Mouse (Mus musculus): ENCODE results near the gene Olfr147. TPM values are rescaled to one million over a fixed set of nuclear protein-coding genes. Genes with fewer than 3 reads are reported as not detected.

Gene Olfr147
- polyA plus RNA-seq, 2 experiments: not detected

DNA sequence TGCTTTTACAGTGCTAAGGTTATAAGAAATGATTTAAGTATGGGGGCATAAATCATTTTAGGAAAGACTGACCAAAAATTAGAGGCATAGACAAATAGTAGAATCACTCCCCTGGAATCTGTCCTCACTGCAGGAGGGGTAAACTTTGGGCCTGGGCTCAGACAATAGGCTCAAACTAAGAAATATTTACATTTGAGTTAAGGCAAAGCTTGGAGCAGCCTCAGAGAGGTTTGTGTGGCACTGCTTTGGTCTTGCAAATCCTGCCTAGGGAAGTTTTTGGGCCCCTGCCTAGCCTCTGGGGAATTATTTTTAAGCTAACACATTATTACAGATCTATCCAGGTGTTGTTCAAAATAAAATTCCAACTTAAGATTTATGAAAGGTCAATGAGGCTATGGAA, 22.3 kb downstream of the Olfr147 start:
- TF ChIP-seq CTCF (IDR thresholded peaks at IDR 0.05; ENCODE audit: low read depth): no peak
- DNase-seq (ENCODE audit: low read depth in 3 of 3, low spot score in 3 of 3) (no peak), ATAC-seq (ENCODE audit: insufficient read depth) (no peak)
- H3K4me2 ChIP-seq (ENCODE audit: low read depth): no peak overlapping the region
- no peaks in the 10 kb centered on the region for H3K27me3 ChIP-seq (ENCODE audit: control insufficient read depth, insufficient read depth, low read length)
- H3K4me3 ChIP-seq (ENCODE audit: insufficient read depth in 1 of 2, low read depth in 2 of 2, low read length in 2 of 2): no peak overlapping the region
- no peaks in the 10 kb centered on the region for H3K9me3 ChIP-seq (ENCODE audit: control insufficient read depth, low read length)
- no peaks in the 10 kb centered on the region for H3K36me3 ChIP-seq (replicated peaks; ENCODE audit: control insufficient read depth, insufficient read depth, low read depth)
- H3K4me1 ChIP-seq (replicated peaks; ENCODE audit: control insufficient read depth in 2 of 2, insufficient read depth in 2 of 2, low read length in 1 of 2): no peaks in the 10 kb centered on the region
- H3K27ac ChIP-seq: no peak overlapping the region
- no peak overlapping the region for H3K9ac ChIP-seq (replicated peaks)

DNA sequence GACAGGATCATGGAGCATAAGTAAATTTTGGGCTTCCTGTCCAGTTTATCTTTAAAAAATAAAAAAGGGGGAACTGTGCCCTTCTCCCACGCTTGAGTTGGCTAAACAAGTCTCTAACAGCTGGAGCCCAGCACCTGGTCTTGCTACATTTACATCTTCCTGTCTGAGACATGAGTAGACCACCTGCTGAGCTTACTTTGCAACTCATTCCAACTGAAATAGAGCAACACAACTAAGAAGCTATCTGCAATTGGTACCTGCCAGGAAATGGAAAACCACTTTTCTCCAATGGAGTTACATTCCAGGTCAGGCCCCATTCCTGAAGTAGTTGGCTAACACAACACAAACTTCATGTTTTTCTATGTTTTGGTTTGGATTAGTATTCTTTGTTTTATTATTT, 25.5 kb downstream of the Olfr147 start:
- Histone ChIP-seq H3K4me3 (ENCODE audit: insufficient read depth in 1 of 2, low read depth in 2 of 2, low read length in 2 of 2) (no peak overlapping the region), H3K9me3 (ENCODE audit: control insufficient read depth, low read length) (no peaks in the 10 kb centered on the region), H3K4me1 (replicated peaks; ENCODE audit: control insufficient read depth in 2 of 2, insufficient read depth in 2 of 2, low read length in 1 of 2) (no peaks in the 10 kb centered on the region), H3K27ac (no peak overlapping the region), H3K4me2 (ENCODE audit: low read depth) (no peak overlapping the region), H3K9ac (replicated peaks) (no peak overlapping the region), H3K27me3 (ENCODE audit: control insufficient read depth, insufficient read depth, low read length) (no peaks in the 10 kb centered on the region), H3K36me3 (replicated peaks; ENCODE audit: control insufficient read depth, insufficient read depth, low read depth) (no peaks in the 10 kb centered on the region)
- TF ChIP-seq EP300 (IDR thresholded peaks at IDR 0.05; ENCODE audit: low read depth) (no peak), CTCF (IDR thresholded peaks at IDR 0.05; ENCODE audit: low read depth) (no peak)
- ATAC-seq (ENCODE audit: insufficient read depth): no peak
- DNase-seq (ENCODE audit: low read depth in 3 of 3, low spot score in 3 of 3): no peak
- WGBS (ENCODE audit: insufficient replicate concordance): 21% methylated on average over 1 of the region's 1 CpGs

DNA sequence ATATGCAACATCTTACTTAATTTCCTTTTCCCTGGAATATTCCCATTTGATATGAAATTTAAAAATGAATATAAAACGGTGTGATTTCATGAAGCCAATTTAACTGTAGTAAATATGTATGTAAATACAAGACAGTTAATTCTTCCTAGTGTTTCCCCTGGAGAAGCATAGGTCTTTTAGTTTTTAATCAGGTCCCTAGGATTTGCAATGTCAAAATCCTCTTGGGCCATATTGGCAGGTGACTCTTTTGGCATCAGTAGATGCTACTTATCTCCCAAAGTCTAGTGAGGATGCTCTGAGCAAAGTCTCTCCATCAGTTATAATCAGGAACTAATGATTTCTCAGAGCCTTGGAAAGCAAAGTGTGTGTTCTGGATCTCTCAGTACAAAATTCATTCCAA, 27.7 kb downstream of the Olfr147 start, which contains the start of gene Olfr901:
Olfr901 (plus strand) TSS at position 301 of the 400 bp plus-strand sequence.
- no peak for DNase-seq (ENCODE audit: low read depth in 3 of 3, low spot score in 3 of 3)
- H3K27ac ChIP-seq: no peak within 1 kb of the TSS
- no peaks in the 10 kb centered on the region for H3K27me3 ChIP-seq (ENCODE audit: control insufficient read depth, insufficient read depth, low read length)
- no peaks in the 10 kb centered on the region for H3K4me1 ChIP-seq (replicated peaks; ENCODE audit: control insufficient read depth in 2 of 2, insufficient read depth in 2 of 2, low read length in 1 of 2)
- TF ChIP-seq EP300 (IDR thresholded peaks at IDR 0.05; ENCODE audit: low read depth): no peak
- TF ChIP-seq CTCF (IDR thresholded peaks at IDR 0.05; ENCODE audit: low read depth): no peak
- H3K9ac ChIP-seq (replicated peaks): no peak within 1 kb of the TSS
- no peak for ATAC-seq (ENCODE audit: insufficient read depth)
- H3K36me3 ChIP-seq (replicated peaks; ENCODE audit: control insufficient read depth, insufficient read depth, low read depth): no peaks in the 10 kb centered on the region
- H3K4me3 ChIP-seq (ENCODE audit: insufficient read depth in 1 of 2, low read depth in 2 of 2, low read length in 2 of 2): no peak within 1 kb of the TSS
- 37% methylated on average over 1 of the region's 1 CpGs for WGBS (ENCODE audit: insufficient replicate concordance)
- H3K4me2 ChIP-seq (ENCODE audit: low read depth): no peak within 1 kb of the TSS
- no peaks in the 10 kb centered on the region for H3K9me3 ChIP-seq (ENCODE audit: control insufficient read depth, low read length)

DNA sequence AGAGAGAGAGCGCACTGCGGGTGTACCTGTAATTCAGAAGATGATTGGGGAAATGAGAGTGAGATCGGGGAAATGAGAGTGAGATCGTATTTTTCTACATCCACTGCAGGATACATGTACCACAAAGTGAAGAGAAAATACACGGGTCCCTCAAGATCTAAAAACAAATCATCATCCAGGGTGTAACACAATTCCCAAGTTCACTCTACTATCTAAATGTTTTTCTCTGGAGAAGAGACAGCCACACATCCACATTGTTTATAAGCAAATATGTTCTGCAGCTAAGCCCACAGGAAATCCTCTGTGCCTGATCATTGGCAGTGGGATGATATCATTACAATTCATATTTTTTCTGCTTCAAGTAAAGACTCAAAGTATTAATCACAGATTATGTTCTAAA, 45.9 kb downstream of the Olfr147 start, which contains the start of gene Olfr902:
Olfr902 (plus strand) TSS at position 301 of the 400 bp plus-strand sequence.
- no peak within 1 kb of the TSS for H3K4me2 ChIP-seq (ENCODE audit: low read depth)

More for the DNA sequence above, 45.9 kb downstream of the Olfr147 start, which contains the start of gene Olfr902:
- WGBS (ENCODE audit: insufficient replicate concordance): 70% methylated on average over 5 of the region's 5 CpGs
- Histone ChIP-seq H3K27ac (no peak within 1 kb of the TSS), H3K4me1 (replicated peaks; ENCODE audit: control insufficient read depth in 2 of 2, insufficient read depth in 2 of 2, low read length in 1 of 2) (no peaks in the 10 kb centered on the region), H3K9ac (replicated peaks) (no peak within 1 kb of the TSS), H3K9me3 (ENCODE audit: control insufficient read depth, low read length) (no peaks in the 10 kb centered on the region), H3K27me3 (ENCODE audit: control insufficient read depth, insufficient read depth, low read length) (no peaks in the 10 kb centered on the region), H3K4me3 (ENCODE audit: insufficient read depth in 1 of 2, low read depth in 2 of 2, low read length in 2 of 2) (no peak within 1 kb of the TSS), H3K36me3 (replicated peaks; ENCODE audit: control insufficient read depth, insufficient read depth, low read depth) (no peaks in the 10 kb centered on the region)
- DNase-seq (ENCODE audit: low read depth in 3 of 3, low spot score in 3 of 3): no peak
- ATAC-seq (ENCODE audit: insufficient read depth): no peak
- no peak for TF ChIP-seq EP300 (IDR thresholded peaks at IDR 0.05; ENCODE audit: low read depth)
- TF ChIP-seq CTCF (IDR thresholded peaks at IDR 0.05; ENCODE audit: low read depth): no peak

Other genes with a start within 250 kb of the Olfr147 start
- gene Olfr891, start 220.9 kb upstream of the Olfr147 start, polyA plus RNA-seq (2012; rRNA removed): not detected in 2 replicates
- not detected in 2 replicates for gene Olfr891, start 220.9 kb upstream of the Olfr147 start, polyA plus RNA-seq (2014; fragmentation: Nextera tagmentation; extraction: Ambion mirVana)
- gene Olfr893, start 193.3 kb upstream of the Olfr147 start, polyA plus RNA-seq (2012; rRNA removed): not detected in 2 replicates
- not detected in 2 replicates for gene Olfr893, start 193.3 kb upstream of the Olfr147 start, polyA plus RNA-seq (2014; fragmentation: Nextera tagmentation; extraction: Ambion mirVana)
- gene Olfr894, start 183.6 kb upstream of the Olfr147 start, polyA plus RNA-seq (2012; rRNA removed): not detected in 2 replicates
- not detected in 2 replicates for gene Olfr894, start 183.6 kb upstream of the Olfr147 start, polyA plus RNA-seq (2014; fragmentation: Nextera tagmentation; extraction: Ambion mirVana)
- gene Olfr143, start 148.9 kb upstream of the Olfr147 start, polyA plus RNA-seq (2012; rRNA removed): not detected in 2 replicates
- gene Olfr143, start 148.9 kb upstream of the Olfr147 start, polyA plus RNA-seq (2014; fragmentation: Nextera tagmentation; extraction: Ambion mirVana): not detected in 2 replicates
- gene Olfr895, start 133.8 kb upstream of the Olfr147 start, polyA plus RNA-seq (2012; rRNA removed): not detected in 2 replicates
- not detected in 2 replicates for gene Olfr895, start 133.8 kb upstream of the Olfr147 start, polyA plus RNA-seq (2014; fragmentation: Nextera tagmentation; extraction: Ambion mirVana)
- not detected in 2 replicates for gene Olfr896-ps1, start 110.6 kb upstream of the Olfr147 start, polyA plus RNA-seq (2012; rRNA removed)
- gene Olfr896-ps1, start 110.6 kb upstream of the Olfr147 start, polyA plus RNA-seq (2014; fragmentation: Nextera tagmentation; extraction: Ambion mirVana): not detected in 2 replicates
- not detected in 2 replicates for gene Olfr25, start 72.6 kb upstream of the Olfr147 start, polyA plus RNA-seq (2012; rRNA removed)
- gene Olfr25, start 72.6 kb upstream of the Olfr147 start, polyA plus RNA-seq (2014; fragmentation: Nextera tagmentation; extraction: Ambion mirVana): not detected in 2 replicates
- gene Olfr898, start 53.3 kb upstream of the Olfr147 start, polyA plus RNA-seq (2012; rRNA removed): not detected in 2 replicates
- gene Olfr898, start 53.3 kb upstream of the Olfr147 start, polyA plus RNA-seq (2014; fragmentation: Nextera tagmentation; extraction: Ambion mirVana): not detected in 2 replicates
- gene Olfr250, start 34.8 kb upstream of the Olfr147 start, polyA plus RNA-seq (2012; rRNA removed): not detected in 2 replicates
- not detected in 2 replicates for gene Olfr250, start 34.8 kb upstream of the Olfr147 start, polyA plus RNA-seq (2014; fragmentation: Nextera tagmentation; extraction: Ambion mirVana)
- not detected in 2 replicates for gene Olfr251, start 24.6 kb upstream of the Olfr147 start, polyA plus RNA-seq (2012; rRNA removed)
- not detected in 2 replicates for gene Olfr251, start 24.6 kb upstream of the Olfr147 start, polyA plus RNA-seq (2014; fragmentation: Nextera tagmentation; extraction: Ambion mirVana)
- gene Olfr901, start 27.8 kb downstream of the Olfr147 start, polyA plus RNA-seq (2012; rRNA removed): not detected in 2 replicates
- gene Olfr901, start 27.8 kb downstream of the Olfr147 start, polyA plus RNA-seq (2014; fragmentation: Nextera tagmentation; extraction: Ambion mirVana): not detected in 2 replicates
- not detected in 2 replicates for gene Olfr902, start 46.0 kb downstream of the Olfr147 start, polyA plus RNA-seq (2012; rRNA removed)
- not detected in 2 replicates for gene Olfr902, start 46.0 kb downstream of the Olfr147 start, polyA plus RNA-seq (2014; fragmentation: Nextera tagmentation; extraction: Ambion mirVana)
- not detected in 2 replicates for gene Olfr904, start 61.4 kb downstream of the Olfr147 start, polyA plus RNA-seq (2012; rRNA removed)
- not detected in 2 replicates for gene Olfr904, start 61.4 kb downstream of the Olfr147 start, polyA plus RNA-seq (2014; fragmentation: Nextera tagmentation; extraction: Ambion mirVana)
- gene Olfr905, start 69.4 kb downstream of the Olfr147 start, polyA plus RNA-seq (2012; rRNA removed): not detected in 2 replicates
- gene Olfr905, start 69.4 kb downstream of the Olfr147 start, polyA plus RNA-seq (2014; fragmentation: Nextera tagmentation; extraction: Ambion mirVana): not detected in 2 replicates
- not detected in 2 replicates for gene Olfr906, start 85.4 kb downstream of the Olfr147 start, polyA plus RNA-seq (2012; rRNA removed)
- gene Olfr906, start 85.4 kb downstream of the Olfr147 start, polyA plus RNA-seq (2014; fragmentation: Nextera tagmentation; extraction: Ambion mirVana): not detected in 2 replicates
- gene Olfr907, start 94.1 kb downstream of the Olfr147 start, polyA plus RNA-seq (2012; rRNA removed): not detected in 2 replicates
- not detected in 2 replicates for gene Olfr907, start 94.1 kb downstream of the Olfr147 start, polyA plus RNA-seq (2014; fragmentation: Nextera tagmentation; extraction: Ambion mirVana)
- not detected in 2 replicates for gene Olfr911-ps1, start 119.9 kb downstream of the Olfr147 start, polyA plus RNA-seq (2012; rRNA removed)
- not detected in 2 replicates for gene Olfr911-ps1, start 119.9 kb downstream of the Olfr147 start, polyA plus RNA-seq (2014; fragmentation: Nextera tagmentation; extraction: Ambion mirVana)
- gene Olfr910, start 136.2 kb downstream of the Olfr147 start, polyA plus RNA-seq (2012; rRNA removed): not detected in 2 replicates
- not detected in 2 replicates for gene Olfr910, start 136.2 kb downstream of the Olfr147 start, polyA plus RNA-seq (2014; fragmentation: Nextera tagmentation; extraction: Ambion mirVana)
- gene Olfr912, start 178.5 kb downstream of the Olfr147 start, polyA plus RNA-seq (2012; rRNA removed): not detected in 2 replicates
- gene Olfr912, start 178.5 kb downstream of the Olfr147 start, polyA plus RNA-seq (2014; fragmentation: Nextera tagmentation; extraction: Ambion mirVana): not detected in 2 replicates
- not detected in 2 replicates for gene Olfr913, start 191.1 kb downstream of the Olfr147 start, polyA plus RNA-seq (2012; rRNA removed)
- gene Olfr913, start 191.1 kb downstream of the Olfr147 start, polyA plus RNA-seq (2014; fragmentation: Nextera tagmentation; extraction: Ambion mirVana): not detected in 2 replicates
- not detected in 2 replicates for gene Olfr914, start 203.4 kb downstream of the Olfr147 start, polyA plus RNA-seq (2012; rRNA removed)
- gene Olfr914, start 203.4 kb downstream of the Olfr147 start, polyA plus RNA-seq (2014; fragmentation: Nextera tagmentation; extraction: Ambion mirVana): not detected in 2 replicates